Comparison of ENCODE assay signal across 9 mouse cellular contexts in the genomic region with DNA sequence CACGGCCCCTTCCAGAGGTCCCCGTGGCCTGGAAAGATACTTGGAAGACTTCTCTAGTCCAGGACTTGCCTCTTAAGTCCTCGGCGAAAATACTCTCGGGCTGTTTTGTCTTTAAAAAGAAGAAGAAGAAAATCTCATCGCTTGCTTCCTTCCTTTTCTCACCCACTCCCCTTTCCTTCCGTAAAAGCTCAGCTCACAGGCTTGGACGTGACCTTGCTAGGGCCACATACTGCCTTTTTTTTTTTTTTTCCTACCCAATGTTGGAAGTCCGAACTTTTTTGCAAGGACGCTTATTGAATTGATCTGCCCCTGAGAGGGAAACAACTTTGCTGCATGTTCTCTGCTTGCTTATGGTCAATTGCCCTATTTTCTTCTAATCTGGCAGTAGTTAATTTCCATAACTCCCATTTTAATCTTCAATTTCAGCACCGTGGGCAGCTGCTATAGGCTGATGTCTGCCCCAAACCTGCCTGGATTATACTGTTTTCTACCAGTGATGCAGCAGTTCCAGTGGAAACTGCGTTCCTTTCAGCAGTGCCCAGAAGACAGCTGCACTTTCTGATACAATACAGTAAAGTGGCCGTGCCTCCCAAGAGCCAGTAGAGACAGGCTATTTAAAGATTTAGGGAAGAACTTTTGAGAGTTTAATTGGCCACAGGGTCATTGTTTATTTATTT. TPM values are rescaled to one million over a fixed set of nuclear protein-coding genes. Genes with fewer than 3 reads are reported as not detected.
A peak's percentile ranks its signal among the peaks of the same experiment; 100 is the strongest.
DNase-seq lines count a peak whose midpoint lies in the region; ATAC-seq lines count a peak whose summit lies in the region.
"Had no signal": no experiment of that assay in that cellular context is flagged by ENCODE, and none has a peak within 500 bp of the region (broad histone marks: within the 10 kb centered on the region; RNA-seq: fewer than 3 reads in every experiment).

No protein-coding gene starts in this region.

- peak overlapping the region; percentile 93 for H3K27ac ChIP-seq in kidney, embryonic 14.5 days (ENCODE audit: low read depth, low read length)
- H3K27ac ChIP-seq in heart, embryonic 15.5 days, result peak overlapping the region; percentile 96
- H3K27ac ChIP-seq in liver, embryonic 13.5 days, result peak overlapping the region; percentile 90

- no peak for ATAC-seq in kidney, embryonic 14.5 days (ENCODE audit: low FRiP score, low TSS enrichment)
- ATAC-seq in heart, embryonic 15.5 days (replicated peaks; ENCODE audit: insufficient number of reproducible peaks, insufficient read depth, low FRiP score, low read depth), result no peak
- ATAC-seq in liver, embryonic 13.5 days (ENCODE audit: low read depth), result no peak

- peak overlapping the region; percentile 74 for H3K9ac ChIP-seq in kidney, embryonic 14.5 days (ENCODE audit: low read depth, low read length)
- peak overlapping the region; percentile 75 for H3K9ac ChIP-seq in heart, embryonic 15.5 days
- H3K9ac ChIP-seq in liver, embryonic 13.5 days, result peak overlapping the region; percentile 76

- H3K4me1 ChIP-seq in kidney, embryonic 14.5 days (ENCODE audit: control insufficient read depth, insufficient read depth, low read length), result no peaks in the 10 kb centered on the region
- peaks cover 7% of the 10 kb centered on the region for H3K4me1 ChIP-seq in heart, embryonic 15.5 days (replicated peaks)
- peaks cover 22% of the 10 kb centered on the region for H3K4me1 ChIP-seq in liver, embryonic 13.5 days (replicated peaks)

- no peaks in the 10 kb centered on the region for H3K27me3 ChIP-seq in kidney, embryonic 14.5 days (ENCODE audit: control insufficient read depth, insufficient read depth, low read length)
- no peaks in the 10 kb centered on the region for H3K27me3 ChIP-seq in heart, embryonic 15.5 days
- H3K27me3 ChIP-seq in liver, embryonic 13.5 days, result no peaks in the 10 kb centered on the region

- 1% methylated on average over 13 of the region's 13 CpGs for WGBS in kidney, embryonic 14.5 days
- WGBS in heart, embryonic 15.5 days, result under 1% methylated on average over 13 of the region's 13 CpGs
- 2% methylated on average over 13 of the region's 13 CpGs for WGBS in liver, embryonic 13.5 days (ENCODE audit: insufficient replicate concordance)

- H3K36me3 ChIP-seq in kidney, embryonic 14.5 days (ENCODE audit: control insufficient read depth, insufficient read depth, low read length), result no peaks in the 10 kb centered on the region
- H3K36me3 ChIP-seq in heart, embryonic 15.5 days, result no peaks in the 10 kb centered on the region
- no peaks in the 10 kb centered on the region for H3K36me3 ChIP-seq in liver, embryonic 13.5 days

- H3K4me3 ChIP-seq in kidney, embryonic 14.5 days (ENCODE audit: low read length), result peak overlapping the region; percentile 80
- peak overlapping the region; percentile 79 for H3K4me3 ChIP-seq in heart, embryonic 15.5 days
- H3K4me3 ChIP-seq in liver, embryonic 13.5 days (replicated peaks), result peak overlapping the region; percentile 76

- peak overlapping the region; percentile 72 for H3K4me2 ChIP-seq in kidney, embryonic 14.5 days (replicated peaks; ENCODE audit: low read depth, low read length)
- peak overlapping the region; percentile 84 for H3K4me2 ChIP-seq in heart, embryonic 15.5 days
- peak overlapping the region; percentile 85 for H3K4me2 ChIP-seq in liver, embryonic 13.5 days

- H3K9me3 ChIP-seq in kidney, embryonic 14.5 days (ENCODE audit: control insufficient read depth, low read length), result no peaks in the 10 kb centered on the region
- no peaks in the 10 kb centered on the region for H3K9me3 ChIP-seq in heart, embryonic 15.5 days (replicated peaks)
- no peaks in the 10 kb centered on the region for H3K9me3 ChIP-seq in liver, embryonic 13.5 days (replicated peaks)

- DNase-seq in kidney, adult 18-20 months, result no peak
- peak; percentile 26 for DNase-seq in ZHBTc4 (ENCODE audit: low read depth, low spot score)
- DNase-seq in liver, embryonic 13.5 days, result peak; percentile 4
- peak; percentile 18 for DNase-seq in skeletal muscle tissue, adult 2 months (ENCODE audit: low read depth, low spot score)
- no peak for DNase-seq in gastrocnemius, postnatal 10 days
- DNase-seq in frontal cortex, postnatal 10 days (ENCODE audit: low spot score in 2 of 2), result no peak

RNA-seq across cellular contexts. Expression of a gene that starts 0.7 kb away (rescaled TPM):
- polyA plus RNA-seq in kidney, embryonic 14.5 days (2014; fragmentation: Nextera tagmentation; extraction: Ambion mirVana), result 69.6 and 78.8 TPM in 2 replicates
- polyA plus RNA-seq in heart, embryonic 15.5 days (2015; fragmentation: Nextera tagmentation; extraction: Ambion mirVana), result 73.6 and 85.8 TPM in 2 replicates
- 30.5 and 35.6 TPM in 2 replicates for polyA plus RNA-seq in liver, embryonic 13.5 days (2015; fragmentation: Nextera tagmentation; extraction: Ambion mirVana)
- 10 to 100 TPM; 35.1 to 36.8 TPM for total RNA-seq in gastrocnemius, postnatal 10 days (2021)

RNA-seq across cellular contexts. Expression of a gene that starts 44.0 kb away (rescaled TPM):
- 0.07 TPM in 1 of 2 replicates, not detected in the other for polyA plus RNA-seq in kidney, embryonic 14.5 days (2014; fragmentation: Nextera tagmentation; extraction: Ambion mirVana)
- polyA plus RNA-seq in heart, embryonic 15.5 days (2015; fragmentation: Nextera tagmentation; extraction: Ambion mirVana), result not detected in 2 replicates
- polyA plus RNA-seq in liver, embryonic 13.5 days (2015; fragmentation: Nextera tagmentation; extraction: Ambion mirVana), result not detected in 2 replicates
- total RNA-seq in gastrocnemius, postnatal 10 days (2021), result not detected
- total RNA-seq: hematopoietic stem cell, adult 5-6 weeks had no signal

Comparison
In these comparisons a context has a peak if more than half of its experiments do, and no peak if none do; other contexts are left out.
1. DNase-seq: peak in ZHBTc4 (single experiment), liver, embryonic 13.5 days (single experiment) and skeletal muscle tissue, adult 2 months (single experiment); none in kidney, adult 18-20 months (single experiment), gastrocnemius, postnatal 10 days (single experiment) and frontal cortex, postnatal 10 days (0 of 2).
2. Peak in every context shown above with its lines, with median percentiles within 50 percentile points of each other: H3K27ac ChIP-seq, H3K4me2 ChIP-seq, H3K4me3 ChIP-seq and H3K9ac ChIP-seq.